Mouse (Mus musculus): ENCODE results near the gene Gpc6. TPM values are rescaled to one million over a fixed set of nuclear protein-coding genes. Genes with fewer than 3 reads are reported as not detected.

Gpc6 gene
- total and polyA plus RNA-seq, 3 experiments: not detected

- no peak for DNase-seq (ENCODE audit: low read depth, low spot score)
Observed at GRCm38 (mm10) chr14:117383188-117383587, 458.1 kb downstream of the Gpc6 start.

GRCm38 (mm10) chr14:117384096-117384770, 459.1 kb downstream of the Gpc6 start:
- Histone ChIP-seq H3K79me2 (ENCODE audit: control insufficient read depth, insufficient read depth, low read length, poor library complexity) (no peaks in the 10 kb centered on the region), H3K36me3 (ENCODE audit: control insufficient read depth in 1 of 2, insufficient read depth in 2 of 2, low read length in 2 of 2) (no peaks in the 10 kb centered on the region), H3K27ac (ENCODE audit: control insufficient read depth, low read depth, low read length) (no peak overlapping the region), H3K9ac (ENCODE audit: control insufficient read depth, low read depth, low read length, poor library complexity, severe bottlenecking) (no peak overlapping the region), H3K4me1 (ENCODE audit: control insufficient read depth in 1 of 2, insufficient read depth in 2 of 2, low read length in 2 of 2) (no peaks in the 10 kb centered on the region), H3K4me3 (ENCODE audit: control insufficient read depth in 1 of 2, insufficient read depth in 1 of 2, low read depth in 2 of 2, low read length in 2 of 2) (no peak overlapping the region), H3K27me3 (ENCODE audit: control insufficient read depth in 1 of 2, insufficient read depth in 2 of 2, low read length in 2 of 2) (no peaks in the 10 kb centered on the region; a peak in 1 of 4 replicates), H3K9me3 (replicated peaks; ENCODE audit: insufficient read depth, low read length) (no peaks in the 10 kb centered on the region)
- no peak for DNase-seq (ENCODE audit: low read depth, low spot score)
- TF ChIP-seq NELFE (IDR thresholded peaks at IDR 0.05; ENCODE audit: low read depth, low read length) (no peak), SMC3 (IDR thresholded peaks at IDR 0.05; ENCODE audit: low read depth, low read length) (no peak), ZC3H11A (IDR thresholded peaks at IDR 0.05; ENCODE audit: low read depth, low read length) (no peak), RAD21 (IDR thresholded peaks at IDR 0.05; ENCODE audit: low read depth, low read length) (no peak), BHLHE40 (IDR thresholded peaks at IDR 0.05; ENCODE audit: borderline replicate concordance, low read depth, low read length) (no peak), KAT2A (conservative IDR thresholded peaks at IDR 0.05; ENCODE audit: low read depth, low read length) (no peak), GABPA (IDR thresholded peaks at IDR 0.05; ENCODE audit: low read depth, low read length) (no peak), SIN3A (IDR thresholded peaks at IDR 0.05; ENCODE audit: low read length) (no peak), MAZ (IDR thresholded peaks at IDR 0.05; ENCODE audit: low read depth, low read length) (no peak), USF1 (IDR thresholded peaks at IDR 0.05; ENCODE audit: low read depth, low read length) (no peak), MYB (IDR thresholded peaks at IDR 0.05; ENCODE audit: low read depth, low read length) (no peak), TCF12 (IDR thresholded peaks at IDR 0.05; ENCODE audit: low read depth, low read length) (no peak), MYC (IDR thresholded peaks at IDR 0.05; ENCODE audit: low read depth, low read length) (no peak), GATA1 (IDR thresholded peaks at IDR 0.05; ENCODE audit: low read depth, low read length) (no peak), RCOR1 (IDR thresholded peaks at IDR 0.05; ENCODE audit: low read depth, low read length) (no peak), POLR2A (IDR thresholded peaks at IDR 0.05; ENCODE audit: control insufficient read depth in 1 of 2, insufficient read depth in 1 of 2, low read depth in 1 of 2, low read length in 2 of 2, poor library complexity in 1 of 2) (no peak)

More at GRCm38 (mm10) chr14:117383188-117383587, 458.1 kb downstream of the Gpc6 start:
- Histone ChIP-seq H3K79me2 (ENCODE audit: control insufficient read depth, insufficient read depth, low read length, poor library complexity) (no peaks in the 10 kb centered on the region), H3K4me1 (ENCODE audit: control insufficient read depth in 1 of 2, insufficient read depth in 2 of 2, low read length in 2 of 2) (no peaks in the 10 kb centered on the region), H3K9ac (ENCODE audit: control insufficient read depth, low read depth, low read length, poor library complexity, severe bottlenecking) (no peak overlapping the region), H3K4me3 (ENCODE audit: control insufficient read depth in 1 of 2, insufficient read depth in 1 of 2, low read depth in 2 of 2, low read length in 2 of 2) (no peak overlapping the region), H3K9me3 (replicated peaks; ENCODE audit: insufficient read depth, low read length) (no peaks in the 10 kb centered on the region), H3K27me3 (ENCODE audit: control insufficient read depth in 1 of 2, insufficient read depth in 2 of 2, low read length in 2 of 2) (no peaks in the 10 kb centered on the region; a peak in 1 of 4 replicates), H3K27ac (ENCODE audit: control insufficient read depth, low read depth, low read length) (no peak overlapping the region), H3K36me3 (ENCODE audit: control insufficient read depth in 1 of 2, insufficient read depth in 2 of 2, low read length in 2 of 2) (no peaks in the 10 kb centered on the region)
- TF ChIP-seq USF1 (IDR thresholded peaks at IDR 0.05; ENCODE audit: low read depth, low read length): no peak
- TF ChIP-seq GABPA (IDR thresholded peaks at IDR 0.05; ENCODE audit: low read depth, low read length): no peak
- TF ChIP-seq MYB (IDR thresholded peaks at IDR 0.05; ENCODE audit: low read depth, low read length): no peak
- no peak for TF ChIP-seq TCF12 (IDR thresholded peaks at IDR 0.05; ENCODE audit: low read depth, low read length)
- no peak for TF ChIP-seq ZC3H11A (IDR thresholded peaks at IDR 0.05; ENCODE audit: low read depth, low read length)
- no peak for TF ChIP-seq ZMIZ1 (IDR thresholded peaks at IDR 0.05; ENCODE audit: low read depth, low read length)
